Mouse (Mus musculus) ES-Bruce4 (cell line): ENCODE measurements around the gene Srl.

ENCODE experiments used
- CTCF ChIP-seq: IDR thresholded peaks from one replicate; pipeline ENCODE4 v1.8.1; 2011; ENCODE audit warnings: low read depth, low read length
- EP300 ChIP-seq: IDR thresholded peaks from 2 replicates; pipeline ENCODE4 v1.6.1; 2011; ENCODE audit warnings: low read depth, low read length; ENCODE audit not compliant: insufficient read depth
- POLR2A ChIP-seq: IDR thresholded peaks from one replicate; pipeline ENCODE4 v1.8.1; 2011; ENCODE audit warnings: low read length; ENCODE audit not compliant: insufficient read depth

GRCm38 (mm10) chr16:4576038-4576437, 34.4 kb upstream of the Srl start:
- TF ChIP-seq CTCF (no peak), POLR2A (no peak), EP300 (no peak)
